Mouse (Mus musculus) heart, postnatal 10 days (tissue): ENCODE measurements around the gene Plagl1. TPM values are rescaled to one million over a fixed set of nuclear protein-coding genes. Genes with fewer than 3 reads are reported as not detected.

Experiments used
- DNase-seq, 2 experiments: peaks; one replicate each; pipeline ENCODE4 v3.0.0; 2021
- intact Hi-C: fragments of 180-260 bp; cut with DNase I; formaldehyde crosslinking; loops from one replicate; pipeline ENCODE4 v1.15.1; 2025
- total RNA-seq, 2 experiments: library from RNA; stranded (reverse); gene quantifications; 2 replicates each; pipeline ENCODE4 v1.2.3; 2021

Gene Plagl1
- total RNA-seq, 2 experiments from 2014 or later: 50.5 to 50.6 TPM

- intact Hi-C loops: no loop called here
- no peak for DNase-seq
These were observed 65.5 kb downstream of the Plagl1 start for GRCm38 (mm10) chr10:13125811-13126210.

- intact Hi-C loops: no loop called here
- DNase-seq: peak in 1 of 2 experiments; percentile 23
These were observed 67.0 kb downstream of the Plagl1 start for GRCm38 (mm10) chr10:13127335-13127734.

- no peak for DNase-seq
- intact Hi-C loops: no loop called here
These were observed 67.6 kb downstream of the Plagl1 start for GRCm38 (mm10) chr10:13127946-13128345.

GRCm38 (mm10) chr10:13133850-13134249 lies 73.5 kb downstream of the Plagl1 start:
- no peak for DNase-seq
- intact Hi-C loops: no loop called here

- intact Hi-C loops: no loop called here
- no peak for DNase-seq
These were observed 75.0 kb downstream of the Plagl1 start for GRCm38 (mm10) chr10:13135276-13135675.

- DNase-seq: no peak
- intact Hi-C loops: no loop called here
These were observed 75.4 kb downstream of the Plagl1 start for GRCm38 (mm10) chr10:13135751-13136150.

- intact Hi-C loops: no loop called here
- no peak for DNase-seq
These were observed 77.6 kb downstream of the Plagl1 start for GRCm38 (mm10) chr10:13137906-13138305.

- DNase-seq: no peak
- intact Hi-C loops: no loop called here
These were observed 80.1 kb downstream of the Plagl1 start for GRCm38 (mm10) chr10:13140434-13140833.

- DNase-seq: no peak
- intact Hi-C loops: no loop called here
These were observed 90.1 kb downstream of the Plagl1 start for GRCm38 (mm10) chr10:13150435-13150834.

- intact Hi-C loops: no loop called here
- DNase-seq: peak; percentile 16 to 28
These were observed 91.0 kb downstream of the Plagl1 start for GRCm38 (mm10) chr10:13151353-13151752.

- DNase-seq: no peak
- intact Hi-C loops: no loop called here
These were observed 92.6 kb downstream of the Plagl1 start for GRCm38 (mm10) chr10:13152811-13153364.

GRCm38 (mm10) chr10:13155377-13155776 lies 95.1 kb downstream of the Plagl1 start:
- DNase-seq: no peak
- intact Hi-C loops: no loop called here

- intact Hi-C loops: no loop called here
- no peak for DNase-seq
These were observed 100.6 kb downstream of the Plagl1 start for GRCm38 (mm10) chr10:13160913-13161312.

- no peak for DNase-seq
These were observed 101.7 kb downstream of the Plagl1 start for GRCm38 (mm10) chr10:13162031-13162430.

GRCm38 (mm10) chr10:13168461-13168860 lies 108.2 kb downstream of the Plagl1 start:
- DNase-seq: no peak
- intact Hi-C loops: no loop called here

More at GRCm38 (mm10) chr10:13162031-13162430, 101.7 kb downstream of the Plagl1 start:
- intact Hi-C loops: no loop called here

GRCm38 (mm10) chr10:13170739-13171448 lies 110.6 kb downstream of the Plagl1 start:
- intact Hi-C loops: no loop called here

GRCm38 (mm10) chr10:13171461-13171860 lies 111.2 kb downstream of the Plagl1 start:
- no peak for DNase-seq
- intact Hi-C loops: no loop called here

More at GRCm38 (mm10) chr10:13170739-13171448, 110.6 kb downstream of the Plagl1 start:
- DNase-seq: peak; percentile 18 to 29

GRCm38 (mm10) chr10:13172798-13173221 lies 112.5 kb downstream of the Plagl1 start:
- DNase-seq: peak; percentile 23 to 28
- intact Hi-C loops: no loop called here

- intact Hi-C loops: no loop called here
- DNase-seq: no peak
These were observed 115.6 kb downstream of the Plagl1 start for GRCm38 (mm10) chr10:13175866-13176265.

- intact Hi-C loops: no loop called here
- no peak for DNase-seq
These were observed 117.8 kb downstream of the Plagl1 start, which contains the start of gene Zc2hc1b for GRCm38 (mm10) chr10:13177973-13178624. Gene Zc2hc1b, minus strand, starts transcription at chr10:13178023.

- intact Hi-C loops: no loop called here
- no peak for DNase-seq
These were observed 119.9 kb downstream of the Plagl1 start for GRCm38 (mm10) chr10:13180211-13180610.
